Mouse (Mus musculus) CH12.LX (cell line): Measurements from ENCODE around the gene Arhgef5. TPM values are rescaled to one million over a fixed set of nuclear protein-coding genes. Genes with fewer than 3 reads are reported as not detected.
A peak's percentile ranks its signal among the peaks of the same experiment; 100 is the strongest.

Experiments
- DNase-seq: peaks from one replicate; pipeline ENCODE4 v3.0.0-alpha.2; 2013; ENCODE audit errors: extremely low read depth
- H3K27ac ChIP-seq: 2 replicates; pipeline ENCODE4 v1.5.1; 2012; ENCODE audit warnings: low read depth, mild to moderate bottlenecking, control low read depth, moderate library complexity; ENCODE audit not compliant: insufficient read depth
- H3K27me3 ChIP-seq: replicated peaks from 2 replicates; pipeline ENCODE3; 2012; ENCODE audit warnings: inconsistent platforms
- H3K36me3 ChIP-seq, 2 experiments: replicated peaks in 1 of 2; 2 replicates each; pipeline versions ENCODE3 to v1.6.1; 2012; ENCODE audit warnings: inconsistent platforms in 1 of 2, low read length in 1 of 2, mild to moderate bottlenecking in 1 of 2, mixed read lengths in 1 of 2, moderate library complexity in 1 of 2; ENCODE audit not compliant: control insufficient read depth in 1 of 2, insufficient read depth in 1 of 2
- H3K4me1 ChIP-seq, 2 experiments: 2 replicates each; pipeline ENCODE4 v1.6.1; 2012; ENCODE audit warnings: inconsistent platforms in 1 of 2, moderate library complexity in 1 of 2; ENCODE audit not compliant: insufficient read depth in 2 of 2, control insufficient read depth in 1 of 2
- H3K4me2 ChIP-seq: 2 replicates; pipeline ENCODE4 v1.6.1; 2012; ENCODE audit warnings: low read depth, mild to moderate bottlenecking, control low read depth; ENCODE audit not compliant: poor library complexity, insufficient read depth, severe bottlenecking
- H3K4me3 ChIP-seq, 3 experiments: fragments of 150-350 bp in 1 of 3; sonication (generic) in 1 of 3; replicated peaks in 1 of 3; 2 replicates each; pipeline versions ENCODE3 to v1.5.1; 2011 to 2012; ENCODE audit warnings: low read depth in 2 of 3, low read length in 2 of 3, mild to moderate bottlenecking in 2 of 3, moderate library complexity in 2 of 3, control low read depth in 1 of 3, improper control_type of control experiment in 1 of 3, inconsistent platforms in 1 of 3, mixed read lengths in 1 of 3; ENCODE audit not compliant: poor library complexity in 1 of 3
- H3K79me2 ChIP-seq: replicated peaks from 2 replicates; pipeline ENCODE4 v1.6.1; 2012; ENCODE audit warnings: mild to moderate bottlenecking, moderate library complexity; ENCODE audit not compliant: control insufficient read depth, poor library complexity, insufficient read depth, severe bottlenecking; ENCODE audit errors: extremely low read depth
- H3K9ac ChIP-seq: 2 replicates; pipeline ENCODE4 v1.6.1; 2012; ENCODE audit warnings: low read depth, mild to moderate bottlenecking, control low read depth, moderate library complexity; ENCODE audit not compliant: insufficient read depth
- H3K9me3 ChIP-seq: replicated peaks from 2 replicates; pipeline ENCODE3; 2012; ENCODE audit warnings: low read length, inconsistent platforms, mixed read lengths
- CHD2 ChIP-seq: IDR thresholded peaks from 2 replicates; pipeline ENCODE4 v1.6.1; 2011; ENCODE audit warnings: low read length, improper control_type of control experiment
- CTCF ChIP-seq, 2 experiments: IDR thresholded peaks in 1 of 2; conservative IDR thresholded peaks in 1 of 2; 2 replicates each; pipeline ENCODE4 v1.5.1; 2011 to 2012; ENCODE audit warnings: low read depth in 2 of 2, low read length in 2 of 2, improper control_type of control experiment in 1 of 2, inconsistent platforms in 1 of 2, mild to moderate bottlenecking in 1 of 2, moderate library complexity in 1 of 2
- E2F4 ChIP-seq: IDR thresholded peaks from 2 replicates; pipeline ENCODE4 v1.6.1; 2011; ENCODE audit warnings: low read depth, low read length, improper control_type of control experiment; ENCODE audit not compliant: insufficient replicate concordance
- GABPA ChIP-seq: IDR thresholded peaks from 2 replicates; pipeline ENCODE4 v1.6.1; 2012; ENCODE audit warnings: low read depth, low read length, improper control_type of control experiment, inconsistent platforms; ENCODE audit not compliant: insufficient replicate concordance
- JUN ChIP-seq: IDR thresholded peaks from 2 replicates; pipeline ENCODE4 v1.6.1; 2011; ENCODE audit warnings: low read depth, mild to moderate bottlenecking, low read length, improper control_type of control experiment, moderate library complexity; ENCODE audit not compliant: insufficient read depth
- KAT2A ChIP-seq: IDR thresholded peaks from 2 replicates; pipeline ENCODE4 v1.6.1; 2012; ENCODE audit warnings: low read length, improper control_type of control experiment, inconsistent platforms; ENCODE audit not compliant: insufficient replicate concordance
- MAFK ChIP-seq: IDR thresholded peaks from 2 replicates; pipeline ENCODE4 v1.6.1; 2011; ENCODE audit warnings: low read length, improper control_type of control experiment; ENCODE audit not compliant: insufficient replicate concordance
- MAZ ChIP-seq: IDR thresholded peaks from 2 replicates; pipeline ENCODE4 v1.6.1; 2012; ENCODE audit warnings: low read depth, mild to moderate bottlenecking, inconsistent platforms, low read length, improper control_type of control experiment, moderate library complexity
- MEF2A ChIP-seq: IDR thresholded peaks from 2 replicates; pipeline ENCODE4 v1.6.1; 2014; ENCODE audit warnings: low read depth, mild to moderate bottlenecking, inconsistent platforms, low read length, improper control_type of control experiment, borderline replicate concordance
- MYC ChIP-seq: IDR thresholded peaks from 2 replicates; pipeline ENCODE4 v1.6.1; 2011; ENCODE audit warnings: low read depth, mild to moderate bottlenecking, improper control_type of control experiment, low read length
- RAD21 ChIP-seq: IDR thresholded peaks from 2 replicates; pipeline ENCODE4 v1.6.1; 2011; ENCODE audit warnings: low read depth, mild to moderate bottlenecking, low read length, improper control_type of control experiment, moderate library complexity
- TBP ChIP-seq: conservative IDR thresholded peaks from 2 replicates; pipeline ENCODE4 v1.6.1; 2011; ENCODE audit warnings: low read depth, low read length, improper control_type of control experiment
- UBTF ChIP-seq: IDR thresholded peaks from 2 replicates; pipeline ENCODE4 v1.6.1; 2012; ENCODE audit warnings: low read depth, mild to moderate bottlenecking, inconsistent platforms, low read length, improper control_type of control experiment, moderate library complexity
- USF1 ChIP-seq: IDR thresholded peaks from 2 replicates; pipeline ENCODE4 v1.6.1; 2014; ENCODE audit warnings: low read depth, mild to moderate bottlenecking, inconsistent platforms, low read length, improper control_type of control experiment
- ZC3H11A ChIP-seq: IDR thresholded peaks from 2 replicates; pipeline ENCODE4 v1.6.1; 2012; ENCODE audit warnings: low read depth, mild to moderate bottlenecking, inconsistent platforms, low read length, improper control_type of control experiment
- dilution Hi-C: fragments of 300-500 bp; cut with MboI; formaldehyde crosslinking; loops from 2 replicates; pipeline ENCODE4 v1.14.3; 2020; ENCODE audit warnings: low sequenced_read_pairs; ENCODE audit not compliant: extremely low pct_unique_long_range_greater_than_20kb, extremely low pct_ligation_motif_present
- in situ Hi-C: fragments of 300-500 bp; cut with MboI; formaldehyde crosslinking; loops from 3 replicates; pipeline ENCODE4 v1.14.3; 2019; ENCODE audit warnings: low sequenced_read_pairs, low pct_ligation_motif_present, low pct_unique_long_range_greater_than_20kb, mixed read lengths
- polyA plus RNA-seq: library from polyadenylated mRNA; unstranded; fragments of >175 nt; gene quantifications from 2 replicates; pipeline ENCODE4 v1.2.1, GENCODE M21; 2012; ENCODE audit warnings: low read depth; ENCODE audit not compliant: insufficient read length
- total RNA-seq, 2 experiments: library from RNA; depleted of rRNA; stranded (reverse); fragments of 300-350 nt in 1 of 2; fragments of >200 nt in 1 of 2; gene quantifications; 2 replicates each; pipeline ENCODE4 v1.2.3; 2012 to 2014

Gene Arhgef5
- total and polyA plus RNA-seq, 3 experiments: not detected

- no peak overlapping the region for H3K4me3 ChIP-seq
- DNase-seq: no peak
- no peaks in the 10 kb centered on the region for H3K79me2 ChIP-seq
- no peaks in the 10 kb centered on the region for H3K27me3 ChIP-seq
- H3K27ac ChIP-seq: no peak overlapping the region
- dilution Hi-C loops: no loop called here
- H3K9ac ChIP-seq: no peak overlapping the region
- in situ Hi-C loops: no loop called here
- no peaks in the 10 kb centered on the region for H3K4me1 ChIP-seq
- H3K4me2 ChIP-seq: no peak overlapping the region
- no peaks in the 10 kb centered on the region for H3K36me3 ChIP-seq
- no peaks in the 10 kb centered on the region for H3K9me3 ChIP-seq
- TF ChIP-seq KAT2A: no peak
- TF ChIP-seq, all 38 proteins: peak for 0
Measured at GRCm38 (mm10) chr6:43333479-43333878, 68.1 kb downstream of the Arhgef5 start.

- peak; percentile 4 for DNase-seq
- Histone ChIP-seq H3K4me2 (no peak overlapping the region), H3K36me3 (no peaks in the 10 kb centered on the region), H3K4me3 (no peak overlapping the region), H3K4me1 (no peaks in the 10 kb centered on the region), H3K27ac (no peak overlapping the region), H3K79me2 (no peaks in the 10 kb centered on the region), H3K27me3 (no peaks in the 10 kb centered on the region), H3K9me3 (no peaks in the 10 kb centered on the region), H3K9ac (no peak overlapping the region)
- in situ Hi-C loops (no loop called here), dilution Hi-C loops (no loop called here)
- no peak for TF ChIP-seq JUN
- TF ChIP-seq CTCF (conservative IDR thresholded peaks at IDR 0.05 in 1 of 2, IDR thresholded peaks at IDR 0.05 in 1 of 2; ENCODE audit: low read depth in 2 of 2, low read length in 2 of 2): peak in 1 of 2 experiments; percentile 37; a peak in 1 of 4 replicates
- peak; percentile 34 for TF ChIP-seq RAD21
- TF ChIP-seq CHD2: no peak
- TF ChIP-seq E2F4: no peak
- no peak for TF ChIP-seq UBTF
- TF ChIP-seq MAFK: no peak
- TF ChIP-seq GABPA: no peak
Measured at GRCm38 (mm10) chr6:43335619-43336234, 70.3 kb downstream of the Arhgef5 start.

- Histone ChIP-seq H3K27me3 (no peaks in the 10 kb centered on the region), H3K9ac (no peak overlapping the region), H3K79me2 (no peaks in the 10 kb centered on the region), H3K36me3 (no peaks in the 10 kb centered on the region), H3K4me2 (no peak overlapping the region)
- no peak for DNase-seq
- in situ Hi-C loops: no loop called here
- TF ChIP-seq MAFK: no peak
- no peak for TF ChIP-seq TBP
- TF ChIP-seq CHD2: no peak
- TF ChIP-seq MEF2A: no peak
- no peak for TF ChIP-seq ZC3H11A
- TF ChIP-seq MYC: no peak
- no peak for TF ChIP-seq USF1
- no peak for TF ChIP-seq MAZ
- TF ChIP-seq RAD21: no peak
- no peak for TF ChIP-seq E2F4
- TF ChIP-seq, all 38 proteins: peak for 0
- dilution Hi-C loops: no loop called here
- Histone ChIP-seq H3K9me3 (no peaks in the 10 kb centered on the region), H3K4me1 (no peaks in the 10 kb centered on the region), H3K4me3 (no peak overlapping the region), H3K27ac (no peak overlapping the region)
Measured at GRCm38 (mm10) chr6:43337491-43337961, 72.1 kb downstream of the Arhgef5 start.
